ENCODE assay signal across 7 mouse cellular contexts in genomic region chr13:97205052-97205701, GRCm38 (mm10). TPM values are rescaled to one million over a fixed set of nuclear protein-coding genes. Genes with fewer than 3 reads are reported as not detected.
DNase-seq lines count a peak whose midpoint lies in the region; ATAC-seq lines count a peak whose summit lies in the region.

No protein-coding gene starts in this region.

- peak overlapping the region; percentile 74 for H3K4me2 ChIP-seq in intestine, embryonic 15.5 days (replicated peaks)

- H3K27ac ChIP-seq in intestine, embryonic 15.5 days, result peak overlapping the region; percentile 75
- peak overlapping the region; percentile 33 for H3K27ac ChIP-seq in midbrain, embryonic 10.5 days (replicated peaks)

- DNase-seq in adrenal gland, adult 2 months, result peak; percentile 90
- DNase-seq in embryo, embryonic 11.5 days (ENCODE audit: low read depth, low spot score), result peak; percentile 68
- peak; percentile 64 to 74 for DNase-seq in gastrocnemius, postnatal 36 days
- peak; percentile 84 to 95 for DNase-seq in left cerebral cortex, postnatal 25 days (ENCODE audit: low spot score in 2 of 2)
- peak; percentile 72 for DNase-seq in midbrain, embryonic 10.5 days (ENCODE audit: low spot score)
- DNase-seq in right cerebral cortex, postnatal 4 days, result peak; percentile 90

- no peaks in the 10 kb centered on the region for H3K36me3 ChIP-seq in intestine, embryonic 15.5 days
- no peaks in the 10 kb centered on the region for H3K36me3 ChIP-seq in midbrain, embryonic 10.5 days

- intact Hi-C loops in gastrocnemius, postnatal 36 days (cut with DNase I), result no loop called here
- intact Hi-C loops in left cerebral cortex, postnatal 25 days (cut with DNase I), result no loop called here

- ATAC-seq in intestine, embryonic 15.5 days, result peak; percentile 90

- 7% methylated on average over 18 of the region's 18 CpGs for WGBS in intestine, embryonic 15.5 days
- 15% methylated on average over 18 of the region's 18 CpGs for WGBS in midbrain, embryonic 10.5 days

- peak overlapping the region; percentile 33; the same call in 1 of the 2 replicates for H3K9ac ChIP-seq in intestine, embryonic 15.5 days

- H3K27me3 ChIP-seq in intestine, embryonic 15.5 days (replicated peaks), result no peaks in the 10 kb centered on the region
- H3K27me3 ChIP-seq in midbrain, embryonic 10.5 days (ENCODE audit: low read depth, poor library complexity, severe bottlenecking), result no peaks in the 10 kb centered on the region

- no peaks in the 10 kb centered on the region for H3K9me3 ChIP-seq in intestine, embryonic 15.5 days
- no peaks in the 10 kb centered on the region for H3K9me3 ChIP-seq in midbrain, embryonic 10.5 days (replicated peaks)

- peaks cover 7% of the 10 kb centered on the region for H3K4me1 ChIP-seq in intestine, embryonic 15.5 days (replicated peaks)
- H3K4me1 ChIP-seq in midbrain, embryonic 10.5 days, result peaks cover 13% of the 10 kb centered on the region; the same call in 1 of the 2 replicates

- H3K4me3 ChIP-seq in intestine, embryonic 15.5 days (replicated peaks), result peak overlapping the region; percentile 37
- H3K4me3 ChIP-seq in midbrain, embryonic 10.5 days, result peak overlapping the region; percentile 50

RNA-seq across cellular contexts. Expression of gene Hexb, which starts 7.0 kb away (rescaled TPM):
- 10 to 100 TPM; 30.6 to 38.4 TPM for total RNA-seq in adrenal gland, adult 2 months (2021)
- 221 and 235 TPM in 2 replicates for polyA plus RNA-seq in adrenal gland, adult 2 months (2012; rRNA removed)
- 1 to 10 TPM; 6.8 to 7.7 TPM for total RNA-seq in gastrocnemius, postnatal 36 days (2021)
- 93.1 and 94.7 TPM in 2 replicates for polyA plus RNA-seq in intestine, embryonic 15.5 days (2015; fragmentation: Nextera tagmentation; extraction: Ambion mirVana)
- total RNA-seq in left cerebral cortex, postnatal 25 days (2021), result 100 to 1,000 TPM; 108 to 122 TPM
- 18.5 and 19.8 TPM in 2 replicates for polyA plus RNA-seq in midbrain, embryonic 10.5 days (2016; fragmentation: Nextera tagmentation; extraction: Ambion mirVana)

RNA-seq across cellular contexts. Expression of gene Enc1, which starts 35.7 kb away (rescaled TPM):
- 10 to 100 TPM in 1 of 2 experiments, 1 to 10 TPM in 1; 6.6 to 13.2 TPM for total RNA-seq in adrenal gland, adult 2 months (2021)
- polyA plus RNA-seq in adrenal gland, adult 2 months (2012; rRNA removed), result 4.6 and 5.8 TPM in 2 replicates
- total RNA-seq in gastrocnemius, postnatal 36 days (2021), result 1 to 10 TPM; 1.4 to 2.6 TPM
- polyA plus RNA-seq in intestine, embryonic 15.5 days (2015; fragmentation: Nextera tagmentation; extraction: Ambion mirVana), result 6.0 and 6.1 TPM in 2 replicates
- 100 to 1,000 TPM; 573 to 716 TPM for total RNA-seq in left cerebral cortex, postnatal 25 days (2021)
- polyA plus RNA-seq in midbrain, embryonic 10.5 days (2016; fragmentation: Nextera tagmentation; extraction: Ambion mirVana), result 7.5 and 11.2 TPM in 2 replicates

Comparison
In these comparisons a context has a peak if more than half of its experiments do, and no peak if none do; other contexts are left out.
1. Peak in every context shown above with its lines: DNase-seq, ATAC-seq, H3K4me3 ChIP-seq and H3K27ac ChIP-seq.
2. RNA of gene Enc1, which starts 35.7 kb away (total RNA-seq): 573 to 716 TPM in left cerebral cortex, postnatal 25 days; 6.6 to 13.2 TPM in adrenal gland, adult 2 months and 1.4 to 2.6 TPM in gastrocnemius, postnatal 36 days; every median in the first group is over 10 times any median in the second.